Mouse (Mus musculus): ENCODE results near the gene Gnas. TPM values are rescaled to one million over a fixed set of nuclear protein-coding genes. Genes with fewer than 3 reads are reported as not detected.
A peak's percentile ranks its signal among the peaks of the same experiment; 100 is the strongest.
"Not testable (repeated sequence)": the region's sequence is repeated elsewhere in the genome, so short reads cannot be mapped to it uniquely, and the experiment has no call there.

The Gnas gene
- polyA plus RNA-seq, 1 experiment, result 1,035 TPM

DNA sequence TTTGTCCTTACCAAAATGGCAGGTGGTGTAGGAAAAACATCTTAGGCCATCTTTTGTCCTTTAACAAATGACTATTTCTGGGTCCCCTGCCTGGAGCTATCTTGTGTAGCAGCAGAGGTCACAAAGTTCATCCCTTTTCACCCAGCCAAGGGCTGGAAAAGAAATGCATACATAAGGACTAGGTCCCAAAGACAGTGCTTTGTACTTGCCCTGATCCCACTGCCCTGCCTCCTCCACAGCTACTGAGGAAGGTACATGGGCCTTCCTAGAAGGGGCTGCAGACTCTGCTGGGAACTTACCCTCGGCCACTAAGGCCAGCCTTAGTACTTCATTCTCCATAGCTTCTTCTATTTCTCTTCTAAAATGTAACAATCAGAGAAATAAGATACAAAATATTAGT is 27.5 kb downstream of the Gnas start:
- 89% methylated on average over 1 of the region's 1 CpGs for WGBS
- H3K27ac ChIP-seq (ENCODE audit: insufficient read depth, low read depth, low read length), result no peak overlapping the region
- no peak overlapping the region for H3K4me3 ChIP-seq (ENCODE audit: insufficient read depth, low read depth, low read length)
- TF ChIP-seq POLR2A (IDR thresholded peaks at IDR 0.05; ENCODE audit: low read depth, low read length), result no peak
- TF ChIP-seq CTCF (conservative IDR thresholded peaks at IDR 0.05; ENCODE audit: insufficient read depth, insufficient read length, low read depth, low read length), result no peak
- no peaks in the 10 kb centered on the region for H3K27me3 ChIP-seq (replicated peaks; ENCODE audit: control insufficient read depth, insufficient read depth, low read length)
- no peaks in the 10 kb centered on the region for H3K36me3 ChIP-seq (ENCODE audit: control insufficient read depth, insufficient read depth, low read length)
- no peak for DNase-seq
- no peaks in the 10 kb centered on the region for H3K4me1 ChIP-seq (ENCODE audit: control insufficient read depth, insufficient read depth, low read length)

DNA sequence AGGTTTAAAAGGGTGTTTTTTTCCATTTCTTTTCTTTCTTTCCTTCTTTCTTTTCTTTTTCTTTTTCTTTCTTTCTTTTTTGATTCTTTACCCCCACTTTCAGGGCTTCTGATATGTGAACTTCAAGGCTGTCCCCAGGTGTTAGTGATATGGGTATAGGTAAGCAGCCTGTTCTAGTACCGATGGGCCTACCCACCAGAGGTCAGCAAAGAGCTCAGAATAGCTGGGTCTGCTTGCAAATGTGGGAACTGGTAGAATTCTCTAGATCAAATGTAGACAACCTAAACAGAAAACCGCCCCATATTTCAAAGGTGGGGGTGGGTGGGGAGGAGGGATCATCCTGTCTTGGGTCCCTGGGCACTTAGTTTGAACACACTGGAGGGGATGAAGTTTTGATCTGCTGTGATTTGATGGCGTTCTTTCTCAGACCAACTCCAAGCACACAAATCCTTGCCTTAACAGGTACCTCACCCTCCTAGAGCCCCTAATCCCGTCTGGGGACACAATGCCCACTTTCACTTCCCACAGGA is 28.1 kb downstream of the Gnas start:
- no peaks in the 10 kb centered on the region for H3K27me3 ChIP-seq (replicated peaks; ENCODE audit: control insufficient read depth, insufficient read depth, low read length)
- peak; percentile 90 for DNase-seq
- WGBS, result 29% methylated on average over 4 of the region's 4 CpGs
- no peak for TF ChIP-seq POLR2A (IDR thresholded peaks at IDR 0.05; ENCODE audit: low read depth, low read length)
- peak; percentile 84 for TF ChIP-seq CTCF (conservative IDR thresholded peaks at IDR 0.05; ENCODE audit: insufficient read depth, insufficient read length, low read depth, low read length)
- no peak overlapping the region for H3K4me3 ChIP-seq (ENCODE audit: insufficient read depth, low read depth, low read length)
- H3K36me3 ChIP-seq (ENCODE audit: control insufficient read depth, insufficient read depth, low read length), result no peaks in the 10 kb centered on the region
- H3K27ac ChIP-seq (ENCODE audit: insufficient read depth, low read depth, low read length), result no peak overlapping the region
- no peaks in the 10 kb centered on the region for H3K4me1 ChIP-seq (ENCODE audit: control insufficient read depth, insufficient read depth, low read length)

DNA sequence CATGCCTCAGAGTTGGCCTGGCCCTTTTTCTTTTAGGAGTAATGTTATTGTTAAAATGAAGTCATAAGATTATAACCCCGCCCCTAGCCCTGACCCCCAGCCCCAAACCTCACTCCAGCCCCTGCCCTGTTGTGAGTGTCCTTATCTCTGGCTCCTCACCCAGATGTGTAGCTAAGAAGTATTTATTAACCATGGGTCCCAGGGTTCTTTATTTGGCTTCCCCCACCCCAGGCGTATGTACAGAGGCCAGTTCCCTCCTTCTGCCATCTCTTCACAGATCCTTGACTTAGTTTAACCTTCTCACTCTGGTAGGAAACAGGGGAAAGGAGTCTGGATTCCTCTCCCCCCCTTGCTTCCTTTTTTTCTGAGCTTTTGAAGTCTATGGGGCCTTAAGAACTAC is 28.5 kb downstream of the Gnas start:
- Histone ChIP-seq H3K4me1 (ENCODE audit: control insufficient read depth, insufficient read depth, low read length) (no peaks in the 10 kb centered on the region), H3K4me3 (ENCODE audit: insufficient read depth, low read depth, low read length) (no peak overlapping the region), H3K27me3 (replicated peaks; ENCODE audit: control insufficient read depth, insufficient read depth, low read length) (no peaks in the 10 kb centered on the region), H3K27ac (ENCODE audit: insufficient read depth, low read depth, low read length) (no peak overlapping the region), H3K36me3 (ENCODE audit: control insufficient read depth, insufficient read depth, low read length) (no peaks in the 10 kb centered on the region)
- TF ChIP-seq POLR2A (IDR thresholded peaks at IDR 0.05; ENCODE audit: low read depth, low read length) (no peak), CTCF (conservative IDR thresholded peaks at IDR 0.05; ENCODE audit: insufficient read depth, insufficient read length, low read depth, low read length) (no peak)
- no peak for DNase-seq
- WGBS, result 89% methylated on average over 2 of the region's 2 CpGs

DNA sequence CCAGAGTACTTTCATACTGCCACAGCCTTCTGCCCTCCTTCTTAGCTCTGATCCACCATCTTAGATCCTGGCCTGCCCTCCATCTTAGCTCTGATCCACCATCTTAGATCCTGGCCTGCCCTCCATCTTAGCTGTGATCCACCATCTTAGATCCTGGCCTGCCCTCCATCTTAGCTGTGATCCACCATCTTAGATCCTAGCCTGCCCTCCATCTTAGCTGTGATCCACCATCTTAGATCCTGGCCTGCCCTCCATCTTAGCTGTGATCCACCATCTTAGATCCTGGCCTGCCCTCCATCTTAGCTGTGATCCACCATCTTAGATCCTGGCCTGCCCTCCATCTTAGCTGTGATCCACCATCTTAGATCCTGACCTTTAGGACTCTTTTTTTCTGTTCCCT is 31.3 kb downstream of the Gnas start:
- H3K36me3 ChIP-seq (ENCODE audit: control insufficient read depth, insufficient read depth, low read length); H3K4me1 ChIP-seq (ENCODE audit: control insufficient read depth, insufficient read depth, low read length); H3K27me3 ChIP-seq (replicated peaks; ENCODE audit: control insufficient read depth, insufficient read depth, low read length); H3K27ac ChIP-seq (ENCODE audit: insufficient read depth, low read depth, low read length); DNase-seq; H3K4me3 ChIP-seq (ENCODE audit: insufficient read depth, low read depth, low read length): not testable (repeated sequence)

DNA sequence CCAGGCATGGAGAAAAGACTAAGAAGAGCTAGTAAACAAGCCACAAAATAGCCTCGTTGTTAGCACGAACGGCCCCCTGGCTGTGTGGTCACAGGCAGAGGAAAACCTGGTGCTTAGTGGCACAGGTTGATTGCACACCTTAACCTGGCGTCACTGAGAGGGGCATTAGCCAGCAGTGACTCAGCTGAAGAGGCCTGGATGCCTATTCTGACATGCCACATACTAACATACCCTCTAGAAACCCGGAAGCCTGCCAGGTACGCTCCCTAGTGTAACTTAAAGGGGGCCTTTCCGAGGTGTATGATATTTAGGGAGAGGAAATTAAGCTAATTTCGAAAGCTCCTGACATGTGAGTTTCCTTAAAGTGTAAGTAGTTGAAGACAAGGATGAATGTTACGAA is 32.5 kb downstream of the Gnas start:
- 89% methylated on average over 9 of the region's 9 CpGs for WGBS
- Histone ChIP-seq H3K4me1 (ENCODE audit: control insufficient read depth, insufficient read depth, low read length) (no peaks in the 10 kb centered on the region), H3K36me3 (ENCODE audit: control insufficient read depth, insufficient read depth, low read length) (no peaks in the 10 kb centered on the region), H3K27ac (ENCODE audit: insufficient read depth, low read depth, low read length) (no peak overlapping the region), H3K27me3 (replicated peaks; ENCODE audit: control insufficient read depth, insufficient read depth, low read length) (no peaks in the 10 kb centered on the region), H3K4me3 (ENCODE audit: insufficient read depth, low read depth, low read length) (no peak overlapping the region)
- TF ChIP-seq POLR2A (IDR thresholded peaks at IDR 0.05; ENCODE audit: low read depth, low read length) (no peak), CTCF (conservative IDR thresholded peaks at IDR 0.05; ENCODE audit: insufficient read depth, insufficient read length, low read depth, low read length) (no peak)
- DNase-seq, result no peak

DNA sequence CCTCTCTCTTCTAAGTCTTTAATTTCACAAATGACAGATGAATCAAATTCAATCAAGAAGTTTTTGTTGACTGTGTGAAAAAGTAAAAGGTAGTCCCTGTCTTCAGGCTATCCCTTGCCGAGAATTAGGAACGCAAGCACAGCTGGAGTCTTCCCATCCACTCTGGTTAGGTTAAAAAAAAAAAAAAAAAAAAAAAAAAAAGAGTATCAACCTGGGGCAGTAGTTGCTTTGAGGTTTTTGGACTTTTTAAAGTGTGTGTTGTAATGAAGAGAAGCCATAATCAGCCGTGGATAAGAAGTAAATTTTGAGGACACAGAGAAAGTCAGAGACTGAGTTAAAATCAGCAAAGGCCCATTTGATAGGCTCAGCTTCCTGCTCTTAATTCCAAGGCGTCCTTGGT is 41.9 kb downstream of the Gnas start:
- H3K4me3 ChIP-seq (ENCODE audit: insufficient read depth, low read depth, low read length), result no peak overlapping the region
- H3K4me1 ChIP-seq (ENCODE audit: control insufficient read depth, insufficient read depth, low read length), result peaks cover 2% of the 10 kb centered on the region; the same call in 1 of the 2 replicates
- no peaks in the 10 kb centered on the region; the same call in 1 of the 2 replicates for H3K27me3 ChIP-seq (replicated peaks; ENCODE audit: control insufficient read depth, insufficient read depth, low read length)
- 81% methylated on average over 4 of the region's 4 CpGs for WGBS
- DNase-seq, result no peak
- no peak overlapping the region for H3K27ac ChIP-seq (ENCODE audit: insufficient read depth, low read depth, low read length)
- TF ChIP-seq POLR2A (IDR thresholded peaks at IDR 0.05; ENCODE audit: low read depth, low read length), result no peak
- no peak for TF ChIP-seq CTCF (conservative IDR thresholded peaks at IDR 0.05; ENCODE audit: insufficient read depth, insufficient read length, low read depth, low read length)
- H3K36me3 ChIP-seq (ENCODE audit: control insufficient read depth, insufficient read depth, low read length), result no peaks in the 10 kb centered on the region

DNA sequence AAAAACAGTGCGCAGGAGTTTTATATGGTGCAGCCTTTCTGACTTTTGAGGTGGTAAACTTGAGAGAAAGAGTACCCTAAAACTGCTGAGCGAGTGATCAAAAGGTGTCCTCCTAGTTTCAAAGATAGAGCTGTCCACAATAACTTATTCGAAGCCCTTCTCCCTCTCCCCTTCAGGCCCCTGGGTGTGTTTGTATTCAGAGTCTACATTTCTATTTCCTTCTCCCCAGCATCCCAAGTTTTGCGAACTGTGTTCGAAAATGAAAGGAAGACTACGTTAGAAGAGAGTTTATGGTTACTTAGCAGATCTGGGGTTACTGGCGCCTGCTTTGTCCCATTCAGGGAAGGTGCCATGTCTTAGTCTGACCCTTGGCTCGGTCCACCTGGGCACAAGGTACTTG is 42.4 kb downstream of the Gnas start:
- Histone ChIP-seq H3K4me1 (ENCODE audit: control insufficient read depth, insufficient read depth, low read length) (peaks cover 2% of the 10 kb centered on the region; the same call in 1 of the 2 replicates), H3K27me3 (replicated peaks; ENCODE audit: control insufficient read depth, insufficient read depth, low read length) (no peaks in the 10 kb centered on the region; the same call in 1 of the 2 replicates), H3K36me3 (ENCODE audit: control insufficient read depth, insufficient read depth, low read length) (no peaks in the 10 kb centered on the region), H3K4me3 (ENCODE audit: insufficient read depth, low read depth, low read length) (no peak overlapping the region), H3K27ac (ENCODE audit: insufficient read depth, low read depth, low read length) (no peak overlapping the region)
- WGBS, result 71% methylated on average over 8 of the region's 8 CpGs
- no peak for TF ChIP-seq CTCF (conservative IDR thresholded peaks at IDR 0.05; ENCODE audit: insufficient read depth, insufficient read length, low read depth, low read length)
- TF ChIP-seq POLR2A (IDR thresholded peaks at IDR 0.05; ENCODE audit: low read depth, low read length), result no peak
- DNase-seq, result no peak

All from kidney, adult 2 months (tissue).